Mouse (Mus musculus) heart, adult 8-10 months (tissue): ENCODE measurements around the gene Atp2b2. TPM values are rescaled to one million over a fixed set of nuclear protein-coding genes. Genes with fewer than 3 reads are reported as not detected.
A peak's percentile ranks its signal among the peaks of the same experiment; 100 is the strongest.

Experiments used
- DNase-seq: peaks from one replicate; pipeline ENCODE4 v3.0.0; 2022; ENCODE audit warnings: low spot score
- total RNA-seq, 4 experiments: library from RNA; stranded (reverse); gene quantifications; 2 replicates each; pipeline ENCODE4 v1.2.4; 2022

The Atp2b2 gene
- total RNA-seq = 1 to 10 TPM; 1.0 to 3.0 (median 1.6) TPM

DNA sequence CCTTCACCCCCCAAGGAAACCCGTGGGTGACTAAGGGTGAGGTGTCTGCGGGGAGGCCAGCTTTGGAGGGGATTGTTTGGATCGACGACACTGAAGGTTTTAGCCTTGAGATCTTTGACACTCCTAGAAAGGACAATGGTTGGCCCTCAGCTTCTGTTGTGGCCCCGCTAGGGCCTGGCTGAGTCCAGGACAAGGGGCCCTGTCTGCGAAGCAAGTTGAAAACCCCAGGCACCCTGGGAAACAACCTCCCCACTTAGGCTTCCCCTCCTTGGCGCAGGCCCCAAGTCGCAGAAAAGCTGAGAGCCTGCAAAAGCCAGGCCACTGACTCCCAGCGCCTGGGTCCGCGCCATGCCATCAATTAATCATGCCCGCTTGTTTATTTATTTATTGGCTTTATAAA is at the start of gene Atp2b2:
Gene Atp2b2, minus strand, starts transcription at position 282 of the 400 bp plus-strand sequence.
- no peak for DNase-seq

DNA sequence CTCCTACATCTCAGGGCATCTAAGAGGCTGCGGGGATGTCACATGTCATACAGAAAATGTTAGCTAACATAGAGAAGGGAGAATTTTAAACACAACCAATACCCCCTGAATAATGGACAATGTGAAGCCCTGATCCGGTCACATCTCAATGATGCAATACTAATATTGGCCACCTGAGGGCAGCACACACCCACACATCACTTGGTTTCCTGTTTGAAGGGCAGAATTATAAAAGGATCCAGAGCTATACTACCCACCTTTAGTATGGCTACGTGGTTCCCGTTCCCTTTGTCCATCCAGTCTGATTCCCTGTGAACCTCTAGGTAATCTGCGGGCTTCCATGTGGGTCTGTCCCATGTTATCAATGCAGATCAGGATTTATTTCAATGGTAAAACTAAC is 47.2 kb upstream of the Atp2b2 start:
- DNase-seq = peak; percentile 63

DNA sequence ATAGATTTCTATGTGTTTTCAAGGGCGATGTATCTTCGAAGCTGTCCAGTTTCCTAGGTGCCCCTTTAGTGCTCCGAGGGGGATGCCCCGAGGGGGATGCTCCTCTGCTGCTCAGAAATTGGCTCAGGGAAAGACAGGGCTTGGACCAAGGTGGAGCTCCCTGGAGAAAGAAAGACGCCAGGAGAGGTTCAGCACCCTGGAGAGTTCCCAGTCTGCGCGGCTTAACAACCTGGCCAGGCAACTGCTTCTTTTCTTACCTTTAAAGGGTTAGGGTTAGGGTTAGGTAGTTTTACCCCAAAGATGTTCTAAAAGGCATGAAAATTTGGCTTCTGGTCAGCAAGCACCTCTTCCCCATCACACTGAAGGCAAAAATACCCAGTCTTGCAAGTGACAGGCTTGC is 44.7 kb upstream of the Atp2b2 start:
- DNase-seq = no peak

GRCm38 (mm10) chr6:114078556-114078955 is 36.1 kb upstream of the Atp2b2 start:
- DNase-seq = no peak

GRCm38 (mm10) chr6:114076560-114076959 is 34.1 kb upstream of the Atp2b2 start:
- DNase-seq = peak; percentile 7

DNA sequence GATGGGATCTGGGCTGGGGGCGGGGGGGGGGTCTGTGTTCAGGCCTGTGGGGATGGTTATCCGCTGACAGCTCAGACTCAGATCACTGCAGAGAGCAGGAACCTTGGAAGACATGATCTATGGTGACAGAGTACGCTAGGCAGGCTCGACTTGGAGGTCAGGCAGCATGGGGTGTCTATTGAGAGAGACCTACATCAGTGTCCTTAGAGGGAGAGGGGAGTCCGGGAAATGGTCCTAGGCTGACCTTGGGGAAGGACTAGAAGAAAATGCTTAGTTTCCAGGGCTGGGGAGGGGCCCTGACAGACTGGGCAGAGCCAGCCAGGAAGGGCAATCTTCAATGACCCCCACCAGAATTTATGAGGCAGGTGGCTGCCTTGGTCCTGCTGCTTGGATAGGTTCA is 33.6 kb upstream of the Atp2b2 start:
- DNase-seq = no peak

GRCm38 (mm10) chr6:114074929-114075328 is 32.5 kb upstream of the Atp2b2 start:
- no peak for DNase-seq

- DNase-seq = no peak
Measured at GRCm38 (mm10) chr6:114074256-114074655, 31.8 kb upstream of the Atp2b2 start.

GRCm38 (mm10) chr6:114071564-114071963 is 29.2 kb upstream of the Atp2b2 start:
- peak; percentile 13 for DNase-seq

GRCm38 (mm10) chr6:114063100-114063499 is 20.7 kb upstream of the Atp2b2 start:
- DNase-seq = no peak

DNA sequence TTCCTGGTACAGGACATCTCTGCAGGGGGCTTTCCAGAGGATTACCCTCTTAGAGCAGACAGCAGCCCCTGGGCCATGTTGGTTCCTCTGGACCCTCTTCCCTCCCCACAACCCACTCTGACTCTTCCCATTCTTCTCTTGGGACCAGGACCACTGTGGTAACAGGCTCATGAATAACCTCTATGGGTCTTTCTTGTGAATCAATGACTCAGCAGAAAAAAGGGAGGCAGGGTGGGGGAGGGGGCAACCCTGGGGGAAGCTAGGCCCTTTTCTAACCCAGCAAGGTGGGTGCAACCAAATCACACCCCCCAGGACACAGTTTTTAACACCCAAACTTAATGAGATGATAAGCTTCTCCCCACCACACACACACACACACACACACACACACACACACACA is 20.3 kb upstream of the Atp2b2 start:
- DNase-seq = no peak

GRCm38 (mm10) chr6:114059206-114059605 is 16.8 kb upstream of the Atp2b2 start:
- DNase-seq = no peak

- DNase-seq = no peak
Measured at GRCm38 (mm10) chr6:114058030-114058808, 15.8 kb upstream of the Atp2b2 start.

DNA sequence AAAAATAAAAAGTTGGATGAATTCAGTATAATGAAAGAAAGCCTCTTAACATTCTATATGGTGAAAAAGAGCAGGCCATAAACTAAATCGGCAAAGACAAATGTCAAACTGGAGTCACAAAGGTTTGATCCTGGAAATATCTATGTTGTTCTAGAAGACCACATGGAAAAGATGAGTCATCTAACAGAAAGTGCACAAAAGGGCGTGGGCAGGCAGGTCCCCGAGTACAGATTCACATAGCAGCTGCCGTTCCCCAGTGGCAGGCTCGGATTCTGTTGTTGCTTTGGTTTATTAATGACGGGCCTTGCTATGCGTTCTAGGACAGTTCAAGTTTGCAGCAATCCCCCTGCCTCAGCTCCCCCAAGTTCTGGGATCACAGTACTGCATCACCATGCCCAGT is 12.9 kb upstream of the Atp2b2 start:
- DNase-seq = no peak

DNA sequence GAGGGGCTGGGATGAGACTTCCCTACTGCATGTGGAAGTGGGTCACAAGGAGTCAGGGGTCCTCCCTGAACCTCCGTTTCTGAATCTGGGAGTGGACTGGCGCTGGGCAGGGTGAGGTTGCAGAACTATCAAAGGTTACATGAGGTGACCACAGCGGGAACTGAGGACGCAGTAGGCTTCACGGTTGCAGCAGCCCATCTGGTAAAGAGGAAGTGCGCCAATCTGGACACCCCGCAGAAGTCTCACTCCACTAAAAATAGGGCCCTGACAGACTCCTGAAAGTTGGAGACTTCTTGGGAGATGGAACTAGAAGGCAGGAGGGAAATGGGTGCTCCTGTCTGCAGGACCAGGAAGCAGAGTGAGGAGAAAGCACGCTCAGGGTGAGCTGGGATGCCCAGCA is 2.5 kb upstream of the Atp2b2 start:
- DNase-seq = no peak

GRCm38 (mm10) chr6:114042836-114043235 is 423 bp upstream of the Atp2b2 start:
- DNase-seq = no peak

- no peak for DNase-seq
Measured at GRCm38 (mm10) chr6:114041911-114042284, 515 bp downstream of the Atp2b2 start.

- no peak for DNase-seq
Measured at GRCm38 (mm10) chr6:114041097-114041910, 1.1 kb downstream of the Atp2b2 start.

GRCm38 (mm10) chr6:114035704-114036103 is 6.7 kb downstream of the Atp2b2 start:
- DNase-seq = no peak

GRCm38 (mm10) chr6:114032822-114033221 is 9.6 kb downstream of the Atp2b2 start:
- DNase-seq = no peak

DNA sequence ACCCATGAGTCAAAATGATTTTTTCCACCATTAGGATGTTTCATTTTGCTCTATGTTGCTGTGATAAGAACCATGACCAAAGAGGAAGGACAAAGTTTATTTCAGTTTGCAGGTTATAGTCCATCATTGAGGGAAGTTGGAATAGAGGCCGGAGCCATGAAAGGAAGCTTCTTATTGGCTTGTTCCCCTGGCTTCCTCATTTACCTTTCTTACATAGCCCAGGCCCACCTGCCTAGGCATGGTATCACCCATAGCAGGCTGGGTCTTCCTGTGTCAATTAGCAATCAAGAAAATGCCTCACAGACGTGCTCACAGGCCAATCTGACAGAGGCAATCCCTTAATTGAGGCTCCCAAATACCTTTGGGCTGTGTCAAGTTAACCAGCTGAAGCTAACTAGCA is 18.6 kb downstream of the Atp2b2 start:
- DNase-seq = no peak

GRCm38 (mm10) chr6:114022104-114022503 is 20.3 kb downstream of the Atp2b2 start:
- no peak for DNase-seq

GRCm38 (mm10) chr6:114013801-114014200 is 28.6 kb downstream of the Atp2b2 start:
- DNase-seq = no peak
